Mouse (Mus musculus) stomach, embryonic 15.5 days (tissue): ENCODE measurements around the gene Gsk3a. TPM values are rescaled to one million over a fixed set of nuclear protein-coding genes. Genes with fewer than 3 reads are reported as not detected.

Experiments
- ATAC-seq: fragments of 200-750 bp; cut with Nextera tagmentation; 2 replicates; pipeline ENCODE4 v1.8.0; 2017; ENCODE audit warnings: low read depth, moderate number of reproducible peaks, moderate TSS enrichment; ENCODE audit not compliant: insufficient read depth, low FRiP score
- H3K27ac ChIP-seq: fragments of 300-500 bp; sonication (generic); 2 replicates; pipeline ENCODE4 v1.5.1; 2015; ENCODE audit warnings: mild to moderate bottlenecking, inconsistent platforms
- H3K27me3 ChIP-seq: fragments of 300-500 bp; sonication (generic); replicated peaks from 2 replicates; pipeline ENCODE4 v1.6.1; 2015; ENCODE audit warnings: inconsistent platforms
- H3K36me3 ChIP-seq: fragments of 300-500 bp; sonication (generic); 2 replicates; pipeline ENCODE4 v1.6.1; 2015; ENCODE audit warnings: inconsistent platforms
- H3K4me1 ChIP-seq: fragments of 300-500 bp; sonication (generic); 2 replicates; pipeline ENCODE4 v1.6.1; 2015; ENCODE audit warnings: inconsistent platforms
- H3K4me2 ChIP-seq: fragments of 300-500 bp; sonication (generic); 2 replicates; pipeline ENCODE4 v1.6.1; 2015; ENCODE audit warnings: mild to moderate bottlenecking, inconsistent platforms
- H3K4me3 ChIP-seq: fragments of 300-500 bp; sonication (generic); replicated peaks from 2 replicates; pipeline ENCODE4 v1.5.1; 2015; ENCODE audit warnings: inconsistent platforms
- H3K9ac ChIP-seq: fragments of 300-500 bp; sonication (generic); 2 replicates; pipeline ENCODE4 v1.6.1; 2015; ENCODE audit warnings: inconsistent platforms
- H3K9me3 ChIP-seq: fragments of 300-500 bp; sonication (generic); 2 replicates; pipeline ENCODE4 v1.6.1; 2016; ENCODE audit warnings: inconsistent platforms
- WGBS: fragments of 180-500 bp; shearing (Covaris S2); methylation state at CpG from one replicate; pipeline ENCODE4 v1.1.7; 2015; 5-methylcytosine and 5-hydroxymethylcytosine counted together
- polyA plus RNA-seq: library from polyadenylated mRNA; unstranded; fragments of >200 nt; fragmentation: Nextera tagmentation; extraction: Ambion mirVana; gene quantifications from 2 replicates; pipeline ENCODE4 v1.2.1, GENCODE M21; 2015

Gsk3a gene
- polyA plus RNA-seq, 1 experiment from 2014 or later = 10.5 TPM

DNA sequence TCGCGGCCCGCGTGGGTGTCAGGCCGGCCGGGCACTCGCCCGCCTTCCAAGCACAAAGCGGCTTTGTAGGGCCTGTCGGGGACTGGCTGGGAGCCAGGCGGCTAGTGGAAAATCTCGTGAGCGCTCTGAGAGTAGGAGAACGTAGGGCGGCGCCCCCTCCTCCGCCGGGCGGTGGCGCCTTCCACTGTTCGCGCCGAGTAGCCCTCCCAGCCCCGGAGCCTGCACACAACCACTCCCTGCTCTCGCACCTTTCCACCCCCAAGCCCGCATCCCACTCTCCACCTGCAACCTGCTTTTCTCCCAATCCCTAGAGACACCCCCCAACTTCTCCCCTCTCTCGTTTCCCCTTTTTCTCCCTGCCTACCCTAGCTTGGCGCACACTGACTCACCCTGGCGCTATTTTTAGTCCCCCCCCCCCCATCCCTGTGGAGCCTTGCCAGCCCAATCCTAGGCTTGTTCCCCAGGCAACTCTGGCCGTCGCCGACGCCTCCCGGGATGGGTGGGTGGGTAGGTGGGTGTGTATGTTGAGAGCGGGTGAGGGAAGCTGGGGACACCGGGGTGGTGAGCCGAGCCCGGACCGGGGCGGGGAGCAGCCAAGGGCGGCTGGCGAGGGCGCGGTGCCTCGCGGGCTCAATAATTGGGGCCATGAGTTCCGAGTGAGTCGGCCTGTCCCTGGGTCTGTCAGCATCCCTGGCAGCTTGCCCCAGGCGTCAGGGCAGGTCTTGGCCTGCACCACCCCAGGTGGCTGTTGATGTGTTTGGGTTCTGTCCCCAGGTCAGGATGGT is 41.6 kb upstream of the Gsk3a start:
- peak overlapping the region; percentile 87 for H3K4me2 ChIP-seq
- no peaks in the 10 kb centered on the region for H3K36me3 ChIP-seq
- H3K9me3 ChIP-seq = no peaks in the 10 kb centered on the region
- peak overlapping the region; percentile 33 for H3K9ac ChIP-seq
- under 1% methylated on average over 47 of the region's 49 CpGs for WGBS
- H3K4me1 ChIP-seq = peaks cover 65% of the 10 kb centered on the region
- ATAC-seq = peak; percentile 36
- H3K27ac ChIP-seq = peak overlapping the region; percentile 100
- peak overlapping the region; percentile 71 for H3K4me3 ChIP-seq
- no peaks in the 10 kb centered on the region for H3K27me3 ChIP-seq

- peak overlapping the region; percentile 65 for H3K9ac ChIP-seq
- H3K4me2 ChIP-seq = peak overlapping the region; percentile 87
- peaks cover 62% of the 10 kb centered on the region for H3K4me1 ChIP-seq
- peak; percentile 65 for ATAC-seq
- 0 out of 2 replicates have a peak, but pooled peaks cover 5% of the 10 kb centered on the region for H3K36me3 ChIP-seq
- WGBS = under 1% methylated on average over 58 of the region's 60 CpGs
- no peaks in the 10 kb centered on the region for H3K9me3 ChIP-seq
- H3K27me3 ChIP-seq = no peaks in the 10 kb centered on the region
- peak overlapping the region; percentile 71 for H3K4me3 ChIP-seq
- peak overlapping the region; percentile 100 for H3K27ac ChIP-seq
Measured at GRCm38 (mm10) chr7:25278341-25279075, 40.9 kb upstream of the Gsk3a start.

- Histone ChIP-seq H3K27me3 (no peaks in the 10 kb centered on the region), H3K4me3 (peak overlapping the region; percentile 71), H3K27ac (peak overlapping the region; percentile 100), H3K4me2 (peak overlapping the region; percentile 87), H3K9me3 (no peaks in the 10 kb centered on the region), H3K9ac (peak overlapping the region; percentile 1; the same call in 1 of the 2 replicates), H3K4me1 (peaks cover 60% of the 10 kb centered on the region), H3K36me3 (peaks cover 10% of the 10 kb centered on the region; the same call in 1 of the 2 replicates)
- ATAC-seq = no peak
- 8% methylated on average over 4 of the region's 4 CpGs for WGBS
Measured at GRCm38 (mm10) chr7:25277998-25278340, 40.3 kb upstream of the Gsk3a start.

DNA sequence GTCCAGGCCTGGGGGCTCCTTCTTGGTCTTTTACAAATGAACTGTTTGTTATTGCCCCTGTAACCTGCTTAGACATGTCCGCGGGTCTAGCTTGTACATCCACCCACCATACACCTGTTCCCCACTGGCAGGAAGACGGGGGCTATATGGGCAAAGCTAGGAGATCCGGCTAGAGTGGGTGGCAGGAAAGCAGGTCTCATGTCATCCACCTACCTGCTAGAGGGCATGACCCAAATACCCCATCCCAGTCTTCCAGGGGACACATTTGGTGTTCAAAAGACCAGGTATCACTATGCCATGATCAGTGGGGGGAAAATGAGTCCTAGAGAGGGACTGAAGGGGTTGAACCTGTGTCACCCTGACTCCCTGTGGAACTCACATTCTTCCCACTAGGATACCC is 39.8 kb upstream of the Gsk3a start:
- Histone ChIP-seq H3K36me3 (peaks cover 16% of the 10 kb centered on the region), H3K4me1 (peaks cover 61% of the 10 kb centered on the region), H3K4me3 (peak overlapping the region; percentile 71; the same call in 1 of the 2 replicates), H3K27ac (peak overlapping the region; percentile 100), H3K9ac (peak overlapping the region; percentile 1; the same call in 1 of the 2 replicates), H3K27me3 (no peaks in the 10 kb centered on the region), H3K4me2 (peak overlapping the region; percentile 87), H3K9me3 (no peaks in the 10 kb centered on the region)
- 77% methylated on average over 4 of the region's 4 CpGs for WGBS
- ATAC-seq = no peak

DNA sequence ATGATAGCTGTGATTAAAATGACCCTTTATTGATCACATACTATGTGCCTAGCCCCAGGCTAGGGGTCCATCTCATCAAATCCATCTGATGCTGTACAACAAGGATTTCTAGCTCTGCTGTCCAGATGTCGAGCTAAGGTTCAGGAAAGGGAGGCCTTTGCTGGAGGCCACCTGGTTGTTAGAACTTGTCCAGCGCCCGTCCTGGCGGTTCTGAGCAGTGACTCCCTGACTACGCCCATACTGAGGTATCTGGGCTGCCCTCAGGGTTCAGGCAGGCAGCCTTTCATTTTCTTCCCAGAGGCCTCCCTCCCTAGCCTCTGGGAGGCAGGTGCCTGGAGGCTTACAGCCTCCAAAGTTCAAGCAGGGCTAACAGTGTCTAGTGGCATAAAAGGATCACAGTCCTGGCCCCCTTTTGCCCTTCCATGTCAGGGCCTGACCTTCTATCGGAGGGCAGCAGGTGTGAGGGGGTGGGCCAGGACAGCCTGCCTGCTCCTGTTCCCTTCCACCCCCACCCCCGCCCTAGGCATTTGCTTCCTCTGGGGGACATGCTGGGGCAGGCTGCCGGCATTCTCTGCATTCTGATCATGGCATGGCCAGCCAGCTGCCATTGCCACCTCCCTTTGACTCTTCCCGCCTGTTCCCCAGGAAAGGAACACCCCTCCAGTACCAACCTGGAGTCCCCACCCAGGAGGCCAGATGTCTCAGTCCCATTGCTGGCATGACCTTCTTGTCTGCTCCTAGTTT is 38.1 kb upstream of the Gsk3a start:
- ATAC-seq = no peak
- Histone ChIP-seq H3K4me1 (peaks cover 51% of the 10 kb centered on the region), H3K27me3 (no peaks in the 10 kb centered on the region), H3K9me3 (no peaks in the 10 kb centered on the region), H3K36me3 (peaks cover 19% of the 10 kb centered on the region), H3K9ac (peak overlapping the region; percentile 34; the same call in 1 of the 2 replicates), H3K4me2 (no peak overlapping the region), H3K27ac (peak overlapping the region; percentile 100), H3K4me3 (no peak overlapping the region)
- WGBS = 47% methylated on average over 9 of the region's 9 CpGs

GRCm38 (mm10) chr7:25274996-25275395 is 37.3 kb upstream of the Gsk3a start:
- 80% methylated on average over 3 of the region's 3 CpGs for WGBS

DNA sequence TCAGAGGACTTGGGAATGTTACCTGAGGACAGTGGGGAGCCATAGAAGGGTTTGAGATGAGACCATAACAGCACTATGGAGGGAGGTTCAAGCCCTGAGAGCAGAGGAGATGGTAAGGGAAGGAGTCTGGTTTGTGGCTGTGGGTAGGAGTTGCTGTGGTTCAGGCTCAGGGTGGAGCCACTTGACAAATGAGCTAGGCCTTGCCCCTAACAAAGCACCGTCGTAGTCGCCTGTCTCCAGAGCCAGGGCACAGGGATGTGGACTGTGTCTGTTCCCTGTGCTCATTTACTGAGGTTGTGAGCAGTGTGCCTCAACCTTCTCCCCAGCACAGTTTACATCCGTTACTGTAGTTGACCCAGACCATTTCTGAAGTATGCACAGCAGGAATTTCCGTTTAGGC is 36.9 kb upstream of the Gsk3a start:
- Histone ChIP-seq H3K27ac (peak overlapping the region; percentile 100; the same call in 1 of the 2 replicates), H3K9me3 (no peaks in the 10 kb centered on the region), H3K4me2 (no peak overlapping the region), H3K36me3 (peaks cover 19% of the 10 kb centered on the region), H3K4me3 (no peak overlapping the region), H3K4me1 (peaks cover 50% of the 10 kb centered on the region), H3K27me3 (no peaks in the 10 kb centered on the region), H3K9ac (0 out of 2 replicates have a peak overlapping the region, but pooled peaks have one; percentile 1)
- ATAC-seq = no peak
- 31% methylated on average over 5 of the region's 5 CpGs for WGBS

More at GRCm38 (mm10) chr7:25274996-25275395, 37.3 kb upstream of the Gsk3a start:
- no peaks in the 10 kb centered on the region for H3K9me3 ChIP-seq
- H3K9ac ChIP-seq = 0 out of 2 replicates have a peak overlapping the region, but pooled peaks have one; percentile 1
- no peak overlapping the region for H3K4me3 ChIP-seq
- peaks cover 19% of the 10 kb centered on the region for H3K36me3 ChIP-seq
- H3K27me3 ChIP-seq = no peaks in the 10 kb centered on the region
- peaks cover 49% of the 10 kb centered on the region for H3K4me1 ChIP-seq
- H3K4me2 ChIP-seq = no peak overlapping the region
- ATAC-seq = no peak
- H3K27ac ChIP-seq = peak overlapping the region; percentile 100

- Histone ChIP-seq H3K27ac (no peak overlapping the region; the same call in 1 of the 2 replicates), H3K27me3 (no peaks in the 10 kb centered on the region), H3K9me3 (no peaks in the 10 kb centered on the region), H3K36me3 (peaks cover 19% of the 10 kb centered on the region), H3K9ac (no peak overlapping the region), H3K4me1 (peaks cover 59% of the 10 kb centered on the region), H3K4me3 (no peak overlapping the region), H3K4me2 (no peak overlapping the region)
- WGBS = 83% methylated on average over 22 of the region's 22 CpGs
- peak; percentile 44; the same call in 1 of the 2 replicates for ATAC-seq
Measured at GRCm38 (mm10) chr7:25273259-25274241, 35.9 kb upstream of the Gsk3a start.

DNA sequence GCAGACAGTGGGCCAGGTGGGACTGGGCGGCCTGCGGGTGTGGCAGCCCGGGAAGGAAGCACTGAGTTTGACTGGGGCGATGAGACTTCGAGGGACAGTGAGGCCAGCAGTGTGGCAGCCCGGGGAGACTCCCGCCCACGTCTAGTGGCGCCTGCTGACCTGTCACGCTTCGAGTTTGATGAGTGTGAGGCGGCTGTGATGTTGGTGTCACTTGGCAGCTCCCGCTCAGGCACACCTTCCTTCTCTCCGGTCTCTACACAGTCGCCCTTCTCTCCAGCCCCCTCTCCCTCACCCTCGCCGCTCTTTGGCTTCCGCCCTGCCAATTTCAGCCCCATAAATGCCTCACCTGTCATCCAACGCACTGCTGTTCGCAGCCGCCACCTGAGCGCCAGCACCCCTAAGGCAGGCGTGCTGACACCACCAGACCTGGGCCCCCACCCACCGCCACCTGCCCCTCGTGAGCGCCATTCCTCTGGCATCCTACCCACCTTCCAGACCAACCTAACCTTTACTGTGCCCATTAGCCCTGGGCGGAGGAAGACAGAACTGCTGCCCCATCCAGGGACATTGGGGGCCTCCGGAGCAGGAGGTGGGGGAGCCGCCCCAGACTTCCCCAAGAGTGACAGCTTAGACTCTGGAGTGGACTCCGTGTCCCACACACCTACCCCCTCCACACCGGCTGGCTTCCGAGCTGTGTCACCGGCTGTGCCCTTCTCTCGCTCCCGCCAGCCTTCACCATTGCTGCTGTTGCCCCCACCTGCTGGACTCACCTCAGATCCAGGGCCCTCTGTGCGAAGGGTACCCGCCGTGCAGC is 35.0 kb upstream of the Gsk3a start:
- no peak for ATAC-seq
- H3K9me3 ChIP-seq = no peaks in the 10 kb centered on the region
- no peaks in the 10 kb centered on the region for H3K27me3 ChIP-seq
- 85% methylated on average over 38 of the region's 38 CpGs for WGBS
- no peak overlapping the region for H3K4me2 ChIP-seq
- no peak overlapping the region for H3K4me3 ChIP-seq
- H3K4me1 ChIP-seq = peaks cover 56% of the 10 kb centered on the region
- peaks cover 19% of the 10 kb centered on the region for H3K36me3 ChIP-seq
- no peak overlapping the region for H3K9ac ChIP-seq
- no peak overlapping the region for H3K27ac ChIP-seq
